Mouse (Mus musculus): ENCODE measurements around the gene Exoc3. TPM values are rescaled to one million over a fixed set of nuclear protein-coding genes. Genes with fewer than 3 reads are reported as not detected.

Gene Exoc3
- 125 and 133 TPM in 2 replicates for polyA plus RNA-seq (2014; fragmentation: Nextera tagmentation; extraction: Ambion mirVana)

DNA sequence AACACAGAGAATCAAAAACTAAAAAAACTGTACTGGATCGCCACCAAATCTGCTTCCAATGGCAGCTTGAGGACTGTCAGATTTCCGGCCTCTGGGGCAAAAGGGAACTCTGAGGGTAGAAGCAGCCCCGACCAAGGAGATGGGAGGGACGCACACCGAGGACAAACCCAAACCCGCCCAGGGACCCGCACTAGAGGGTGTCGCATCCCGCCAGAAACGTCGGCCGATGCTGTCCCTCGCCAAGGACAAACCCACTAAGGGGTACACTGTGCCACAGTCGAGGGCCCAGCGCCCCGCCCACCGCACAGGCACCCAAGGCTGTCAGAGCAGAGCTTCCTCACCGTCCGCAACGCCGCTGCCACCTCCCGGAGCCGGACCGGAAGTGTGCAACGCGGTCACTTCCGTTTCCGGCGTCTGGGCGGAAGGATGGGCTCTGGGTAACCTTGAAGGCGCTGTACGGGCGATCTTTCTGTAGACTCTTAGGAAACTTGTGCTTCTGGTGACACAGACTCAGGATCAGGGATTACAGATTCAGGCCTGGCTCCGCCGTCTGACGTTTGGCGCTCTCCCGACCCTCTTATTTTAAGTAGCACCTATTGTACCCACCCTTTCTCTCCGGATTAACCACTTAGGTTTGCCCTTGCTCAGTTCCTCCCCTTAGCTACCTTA, at the start of gene Exoc3:
Gene Exoc3, minus strand, starts transcription at position 416 of the 669 bp plus-strand sequence.
- ATAC-seq (ENCODE audit: low FRiP score) (peak; percentile 98), DNase-seq (ENCODE audit: low spot score) (peak; percentile 90)
- Histone ChIP-seq H3K36me3 (replicated peaks; ENCODE audit: control insufficient read depth, insufficient read depth) (peaks cover 22% of the 10 kb centered on the region), H3K4me1 (replicated peaks; ENCODE audit: control insufficient read depth, insufficient read depth, low read length) (peaks cover 22% of the 10 kb centered on the region), H3K27ac (peak within 1 kb of the TSS; percentile 85), H3K27me3 (ENCODE audit: control insufficient read depth, insufficient read depth, low read length) (no peaks in the 10 kb centered on the region), H3K9me3 (ENCODE audit: control insufficient read depth, low read length) (no peaks in the 10 kb centered on the region), H3K4me2 (replicated peaks) (peak within 1 kb of the TSS; percentile 90), H3K4me3 (replicated peaks; ENCODE audit: low read length) (peak within 1 kb of the TSS; percentile 53), H3K9ac (peak within 1 kb of the TSS; percentile 70)
- WGBS, result under 1% methylated on average over 39 of the region's 39 CpGs

GRCm38 (mm10) chr13:74246494-74246893, 38.0 kb upstream of the Exoc3 start:
- ATAC-seq (ENCODE audit: low FRiP score), result no peak

GRCm38 (mm10) chr13:74245899-74246231, 37.3 kb upstream of the Exoc3 start:
- H3K4me3 ChIP-seq (replicated peaks; ENCODE audit: low read length), result no peak overlapping the region
- ATAC-seq (ENCODE audit: low FRiP score), result peak; percentile 63; the same call in 1 of the 2 replicates

More at GRCm38 (mm10) chr13:74246494-74246893, 38.0 kb upstream of the Exoc3 start:
- H3K36me3 ChIP-seq (replicated peaks; ENCODE audit: control insufficient read depth, insufficient read depth), result no peaks in the 10 kb centered on the region
- H3K27ac ChIP-seq, result no peak overlapping the region
- no peak for DNase-seq (ENCODE audit: low spot score)
- H3K9me3 ChIP-seq (ENCODE audit: control insufficient read depth, low read length), result no peaks in the 10 kb centered on the region
- no peak overlapping the region for H3K4me2 ChIP-seq (replicated peaks)
- peaks cover 11% of the 10 kb centered on the region; the same call in 1 of the 2 replicates for H3K4me1 ChIP-seq (replicated peaks; ENCODE audit: control insufficient read depth, insufficient read depth, low read length)
- no peak overlapping the region for H3K9ac ChIP-seq
- H3K4me3 ChIP-seq (replicated peaks; ENCODE audit: low read length), result no peak overlapping the region
- H3K27me3 ChIP-seq (ENCODE audit: control insufficient read depth, insufficient read depth, low read length), result no peaks in the 10 kb centered on the region

GRCm38 (mm10) chr13:74245214-74245898, 36.8 kb upstream of the Exoc3 start:
- Histone ChIP-seq H3K9ac (no peak overlapping the region), H3K4me2 (replicated peaks) (peak overlapping the region; percentile 33), H3K27ac (no peak overlapping the region), H3K4me3 (replicated peaks; ENCODE audit: low read length) (no peak overlapping the region), H3K9me3 (ENCODE audit: control insufficient read depth, low read length) (no peaks in the 10 kb centered on the region), H3K4me1 (replicated peaks; ENCODE audit: control insufficient read depth, insufficient read depth, low read length) (peaks cover 11% of the 10 kb centered on the region; the same call in 1 of the 2 replicates), H3K36me3 (replicated peaks; ENCODE audit: control insufficient read depth, insufficient read depth) (no peaks in the 10 kb centered on the region), H3K27me3 (ENCODE audit: control insufficient read depth, insufficient read depth, low read length) (no peaks in the 10 kb centered on the region)
- ATAC-seq (ENCODE audit: low FRiP score) (peak; percentile 93), DNase-seq (ENCODE audit: low spot score) (peak; percentile 81)
- 25% methylated on average over 17 of the region's 17 CpGs for WGBS

More at GRCm38 (mm10) chr13:74245899-74246231, 37.3 kb upstream of the Exoc3 start:
- no peak overlapping the region for H3K9ac ChIP-seq
- no peaks in the 10 kb centered on the region for H3K9me3 ChIP-seq (ENCODE audit: control insufficient read depth, low read length)
- DNase-seq (ENCODE audit: low spot score), result peak; percentile 25
- peak overlapping the region; percentile 33 for H3K4me2 ChIP-seq (replicated peaks)
- 46% methylated on average over 4 of the region's 4 CpGs for whole genome bisulfite sequencing
- H3K27me3 ChIP-seq (ENCODE audit: control insufficient read depth, insufficient read depth, low read length), result no peaks in the 10 kb centered on the region
- no peak overlapping the region for H3K27ac ChIP-seq
- H3K4me1 ChIP-seq (replicated peaks; ENCODE audit: control insufficient read depth, insufficient read depth, low read length), result peaks cover 11% of the 10 kb centered on the region; the same call in 1 of the 2 replicates
- no peaks in the 10 kb centered on the region for H3K36me3 ChIP-seq (replicated peaks; ENCODE audit: control insufficient read depth, insufficient read depth)

DNA sequence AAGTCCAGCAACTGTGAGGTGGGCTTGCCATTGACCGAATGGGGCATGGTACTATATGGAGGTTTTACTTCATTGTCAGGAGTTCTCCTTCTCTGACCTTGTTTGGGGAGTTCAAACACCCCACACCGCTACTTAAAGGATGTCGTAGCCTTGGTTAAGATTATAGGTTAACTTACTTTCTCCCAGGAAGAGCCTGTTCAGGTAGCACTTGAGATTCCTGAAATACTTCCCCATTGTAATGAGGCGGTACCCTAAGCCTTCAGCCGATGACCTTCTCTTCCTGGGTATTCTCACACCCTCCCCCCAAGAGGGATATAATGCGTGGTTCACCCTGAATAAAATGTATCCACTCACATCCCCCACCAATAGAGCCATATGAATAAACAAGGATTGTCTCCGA, 29.0 kb upstream of the Exoc3 start:
- WGBS, result 84% methylated on average over 7 of the region's 7 CpGs
- Histone ChIP-seq H3K4me2 (replicated peaks) (no peak overlapping the region), H3K4me1 (replicated peaks; ENCODE audit: control insufficient read depth, insufficient read depth, low read length) (no peaks in the 10 kb centered on the region), H3K9ac (no peak overlapping the region), H3K9me3 (ENCODE audit: control insufficient read depth, low read length) (no peaks in the 10 kb centered on the region), H3K27me3 (ENCODE audit: control insufficient read depth, insufficient read depth, low read length) (no peaks in the 10 kb centered on the region), H3K36me3 (replicated peaks; ENCODE audit: control insufficient read depth, insufficient read depth) (no peaks in the 10 kb centered on the region), H3K27ac (no peak overlapping the region), H3K4me3 (replicated peaks; ENCODE audit: low read length) (no peak overlapping the region)
- DNase-seq (ENCODE audit: low spot score), result no peak
- no peak for ATAC-seq (ENCODE audit: low FRiP score)

- 44% methylated on average over 1 of the region's 1 CpGs for WGBS
These were observed 12.1 kb upstream of the Exoc3 start for GRCm38 (mm10) chr13:74220659-74221058.

GRCm38 (mm10) chr13:74218441-74218840, 9.9 kb upstream of the Exoc3 start:
- H3K27me3 ChIP-seq (ENCODE audit: control insufficient read depth, insufficient read depth, low read length), result no peaks in the 10 kb centered on the region
- H3K36me3 ChIP-seq (replicated peaks; ENCODE audit: control insufficient read depth, insufficient read depth), result no peaks in the 10 kb centered on the region
- no peak overlapping the region for H3K9ac ChIP-seq
- 85% methylated on average over 3 of the region's 3 CpGs for WGBS
- no peak overlapping the region for H3K4me3 ChIP-seq (replicated peaks; ENCODE audit: low read length)
- H3K27ac ChIP-seq, result no peak overlapping the region
- no peak for ATAC-seq (ENCODE audit: low FRiP score)
- no peaks in the 10 kb centered on the region for H3K4me1 ChIP-seq (replicated peaks; ENCODE audit: control insufficient read depth, insufficient read depth, low read length)
- H3K9me3 ChIP-seq (ENCODE audit: control insufficient read depth, low read length), result no peaks in the 10 kb centered on the region
- no peak for DNase-seq (ENCODE audit: low spot score)
- H3K4me2 ChIP-seq (replicated peaks), result no peak overlapping the region

More at GRCm38 (mm10) chr13:74220659-74221058, 12.1 kb upstream of the Exoc3 start:
- Histone ChIP-seq H3K9ac (no peak overlapping the region), H3K9me3 (ENCODE audit: control insufficient read depth, low read length) (no peaks in the 10 kb centered on the region), H3K27me3 (ENCODE audit: control insufficient read depth, insufficient read depth, low read length) (no peaks in the 10 kb centered on the region), H3K27ac (no peak overlapping the region), H3K4me3 (replicated peaks; ENCODE audit: low read length) (no peak overlapping the region), H3K4me1 (replicated peaks; ENCODE audit: control insufficient read depth, insufficient read depth, low read length) (no peaks in the 10 kb centered on the region), H3K36me3 (replicated peaks; ENCODE audit: control insufficient read depth, insufficient read depth) (no peaks in the 10 kb centered on the region), H3K4me2 (replicated peaks) (no peak overlapping the region)
- DNase-seq (ENCODE audit: low spot score) (no peak), ATAC-seq (ENCODE audit: low FRiP score) (no peak)

GRCm38 (mm10) chr13:74208986-74209345, 434 bp upstream of the Exoc3 start:
- Histone ChIP-seq H3K27me3 (ENCODE audit: control insufficient read depth, insufficient read depth, low read length) (no peaks in the 10 kb centered on the region), H3K4me1 (replicated peaks; ENCODE audit: control insufficient read depth, insufficient read depth, low read length) (peaks cover 22% of the 10 kb centered on the region), H3K36me3 (replicated peaks; ENCODE audit: control insufficient read depth, insufficient read depth) (peaks cover 18% of the 10 kb centered on the region), H3K4me2 (replicated peaks) (peak overlapping the region; percentile 90), H3K27ac (peak overlapping the region; percentile 85), H3K4me3 (replicated peaks; ENCODE audit: low read length) (peak overlapping the region; percentile 53), H3K9ac (peak overlapping the region; percentile 70), H3K9me3 (ENCODE audit: control insufficient read depth, low read length) (no peaks in the 10 kb centered on the region)
- WGBS, result 16% methylated on average over 12 of the region's 12 CpGs
- no peak; the same call in 1 of the 2 replicates for ATAC-seq (ENCODE audit: low FRiP score)
- DNase-seq (ENCODE audit: low spot score), result no peak

GRCm38 (mm10) chr13:74196451-74196850, 12.1 kb downstream of the Exoc3 start:
- Histone ChIP-seq H3K9ac (no peak overlapping the region), H3K4me1 (replicated peaks; ENCODE audit: control insufficient read depth, insufficient read depth, low read length) (no peaks in the 10 kb centered on the region), H3K4me3 (replicated peaks; ENCODE audit: low read length) (no peak overlapping the region), H3K27ac (no peak overlapping the region), H3K27me3 (ENCODE audit: control insufficient read depth, insufficient read depth, low read length) (no peaks in the 10 kb centered on the region), H3K36me3 (replicated peaks; ENCODE audit: control insufficient read depth, insufficient read depth) (peaks cover 67% of the 10 kb centered on the region), H3K4me2 (replicated peaks) (no peak overlapping the region), H3K9me3 (ENCODE audit: control insufficient read depth, low read length) (no peaks in the 10 kb centered on the region)
- WGBS, result 85% methylated on average over 3 of the region's 3 CpGs
- ATAC-seq (ENCODE audit: low FRiP score) (no peak), DNase-seq (ENCODE audit: low spot score) (no peak)

Measured in hindbrain, embryonic 14.5 days (tissue).